Mouse (Mus musculus): Measurements from ENCODE around the gene 4931409K22Rik.

GRCm38 (mm10) chr5:24603431-24604010, 46.9 kb upstream of the 4931409K22Rik start:
- TF ChIP-seq HCFC1 (IDR thresholded peaks at IDR 0.05; ENCODE audit: borderline replicate concordance, insufficient read depth, low read length) (no peak), MAFK (IDR thresholded peaks at IDR 0.05; ENCODE audit: insufficient read depth, low read depth, low read length) (no peak), CHD2 (IDR thresholded peaks at IDR 0.05; ENCODE audit: low read depth, low read length) (no peak), ZNF384 (IDR thresholded peaks at IDR 0.05; ENCODE audit: low read depth, low read length) (no peak)
